Mouse (Mus musculus) kidney, postnatal 14 days (tissue): ENCODE data around the gene Sec11a.
"Not testable (repeated sequence)": the region's sequence is repeated elsewhere in the genome, so short reads cannot be mapped to it uniquely, and the experiment has no call there.

Experiments used
- DNase-seq: peaks from one replicate; pipeline ENCODE4 v3.0.0; 2022; ENCODE audit warnings: mixed read lengths

The Sec11a gene

GRCm38 (mm10) chr7:80954251-80954650 is 6.7 kb upstream of the Sec11a start:
- peak; percentile 46 for DNase-seq

- DNase-seq: no peak
Observed at GRCm38 (mm10) chr7:80952140-80952539, 4.6 kb upstream of the Sec11a start.

GRCm38 (mm10) chr7:80951461-80951860 is 3.9 kb upstream of the Sec11a start:
- no peak for DNase-seq

- DNase-seq: no peak
Observed at GRCm38 (mm10) chr7:80939808-80940207, 7.8 kb downstream of the Sec11a start.

- not testable (repeated sequence) for DNase-seq
Observed at GRCm38 (mm10) chr7:80937304-80937666, 10.3 kb downstream of the Sec11a start.

GRCm38 (mm10) chr7:80936617-80937303 is 10.8 kb downstream of the Sec11a start:
- not testable (repeated sequence) for DNase-seq

GRCm38 (mm10) chr7:80935834-80936233 is 11.7 kb downstream of the Sec11a start:
- DNase-seq: no peak

- DNase-seq: no peak
Observed at GRCm38 (mm10) chr7:80932777-80933176, 14.8 kb downstream of the Sec11a start.

GRCm38 (mm10) chr7:80931618-80932207 is 15.9 kb downstream of the Sec11a start:
- DNase-seq: no peak

- DNase-seq: no peak
Observed at GRCm38 (mm10) chr7:80923165-80923564, 24.4 kb downstream of the Sec11a start.

- DNase-seq: no peak
Observed at GRCm38 (mm10) chr7:80919647-80920008, 28.0 kb downstream of the Sec11a start.

GRCm38 (mm10) chr7:80918982-80919646 is 28.5 kb downstream of the Sec11a start:
- DNase-seq: no peak

GRCm38 (mm10) chr7:80917916-80918465 is 29.6 kb downstream of the Sec11a start:
- peak; percentile 61 for DNase-seq

GRCm38 (mm10) chr7:80912496-80912895 is 35.1 kb downstream of the Sec11a start:
- DNase-seq: no peak

- DNase-seq: no peak
Observed at GRCm38 (mm10) chr7:80911053-80911452, 36.5 kb downstream of the Sec11a start.

- DNase-seq: peak; percentile 83
Observed at GRCm38 (mm10) chr7:80904921-80905515, 42.6 kb downstream of the Sec11a start, which contains the start of gene Nmb. Nmb (minus strand) TSS chr7:80905076.

- no peak for DNase-seq
Observed at GRCm38 (mm10) chr7:80903625-80904422, 43.8 kb downstream of the Sec11a start.

GRCm38 (mm10) chr7:80901541-80902274 is 45.9 kb downstream of the Sec11a start:
- DNase-seq: no peak

GRCm38 (mm10) chr7:80900944-80901501 is 46.6 kb downstream of the Sec11a start, which contains the start of gene Wdr73:
Wdr73 (minus strand) TSS chr7:80901269.
- DNase-seq: peak; percentile 95

- DNase-seq: no peak
Observed at GRCm38 (mm10) chr7:80897721-80898120, 49.9 kb downstream of the Sec11a start.

GRCm38 (mm10) chr7:80897134-80897533 is 50.4 kb downstream of the Sec11a start:
- DNase-seq: no peak
